Mouse (Mus musculus): ENCODE results near the gene Nudt16l1. TPM values are rescaled to one million over a fixed set of nuclear protein-coding genes. Genes with fewer than 3 reads are reported as not detected.

The Nudt16l1 gene
- polyA plus RNA-seq, 1 experiment from 2014 or later = 145 TPM

DNA sequence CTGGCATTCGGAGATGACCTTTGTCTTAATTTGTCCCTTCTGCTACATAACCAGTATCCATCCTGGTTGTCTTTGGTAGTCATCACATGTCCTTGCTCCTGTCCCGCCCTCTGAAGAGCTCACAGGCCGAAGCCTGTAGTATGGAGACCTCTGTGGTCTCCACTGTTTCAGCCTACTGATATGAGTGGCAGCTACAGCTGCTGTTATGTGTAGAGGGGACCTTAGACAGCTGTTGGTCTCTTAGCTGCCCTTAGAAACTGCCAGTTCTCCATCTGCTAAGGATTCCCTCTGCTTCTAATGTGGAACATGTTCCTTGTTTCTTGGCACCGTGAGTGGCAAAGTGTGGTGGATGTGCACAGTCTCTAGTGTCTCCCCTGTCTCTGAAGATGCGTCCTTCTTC, 14.6 kb upstream of the Nudt16l1 start:
- Histone ChIP-seq H3K36me3 (ENCODE audit: control insufficient read depth, insufficient read depth, low read length) (peaks cover 85% of the 10 kb centered on the region), H3K9ac (ENCODE audit: low read length) (no peak overlapping the region), H3K27me3 (replicated peaks; ENCODE audit: control insufficient read depth, insufficient read depth, low read length) (no peaks in the 10 kb centered on the region), H3K9me3 (ENCODE audit: control insufficient read depth, low read length) (no peaks in the 10 kb centered on the region), H3K27ac (ENCODE audit: low read depth) (no peak overlapping the region), H3K4me1 (replicated peaks; ENCODE audit: control insufficient read depth, insufficient read depth, low read length) (no peaks in the 10 kb centered on the region), H3K4me3 (ENCODE audit: low read depth, low read length) (no peak overlapping the region), H3K4me2 (ENCODE audit: low read length) (no peak overlapping the region)
- ATAC-seq (replicated peaks; ENCODE audit: low FRiP score, low TSS enrichment, low read depth) (no peak), DNase-seq (ENCODE audit: low spot score) (no peak)
- WGBS = 90% methylated on average over 5 of the region's 5 CpGs

DNA sequence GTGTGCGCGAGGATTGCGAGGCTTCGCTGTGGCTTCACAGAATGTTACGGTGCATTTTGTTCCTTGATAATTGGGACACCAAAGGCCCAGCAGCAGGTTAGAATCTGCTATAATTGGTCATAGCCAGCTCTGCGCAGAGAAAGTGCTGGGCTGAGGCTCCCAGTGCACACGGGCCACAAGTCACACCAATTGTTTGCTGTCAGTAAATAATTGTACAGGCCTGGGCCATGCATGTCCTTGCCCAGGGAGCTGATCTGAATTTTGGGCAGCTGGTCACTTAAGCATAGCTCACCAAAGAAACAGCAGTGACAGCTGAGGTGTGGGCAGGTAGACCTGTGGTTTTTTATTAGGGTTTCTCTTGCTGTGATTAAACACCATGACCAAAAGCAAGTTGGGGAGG, 10.6 kb upstream of the Nudt16l1 start:
- H3K4me1 ChIP-seq (replicated peaks; ENCODE audit: control insufficient read depth, insufficient read depth, low read length) = no peaks in the 10 kb centered on the region
- no peak overlapping the region for H3K4me2 ChIP-seq (ENCODE audit: low read length)
- H3K9me3 ChIP-seq (ENCODE audit: control insufficient read depth, low read length) = no peaks in the 10 kb centered on the region
- no peak overlapping the region for H3K9ac ChIP-seq (ENCODE audit: low read length)
- H3K36me3 ChIP-seq (ENCODE audit: control insufficient read depth, insufficient read depth, low read length) = peaks cover 95% of the 10 kb centered on the region
- no peak for DNase-seq (ENCODE audit: low spot score)
- H3K4me3 ChIP-seq (ENCODE audit: low read depth, low read length) = no peak overlapping the region
- 91% methylated on average over 7 of the region's 7 CpGs for WGBS
- no peaks in the 10 kb centered on the region for H3K27me3 ChIP-seq (replicated peaks; ENCODE audit: control insufficient read depth, insufficient read depth, low read length)
- no peak for ATAC-seq (replicated peaks; ENCODE audit: low FRiP score, low TSS enrichment, low read depth)
- H3K27ac ChIP-seq (ENCODE audit: low read depth) = no peak overlapping the region

GRCm38 (mm10) chr16:4928474-4928873, 10.1 kb upstream of the Nudt16l1 start:
- no peak for ATAC-seq (replicated peaks; ENCODE audit: low FRiP score, low TSS enrichment, low read depth)

GRCm38 (mm10) chr16:4932429-4932828, 6.1 kb upstream of the Nudt16l1 start:
- Histone ChIP-seq H3K9ac (ENCODE audit: low read length) (no peak overlapping the region), H3K4me1 (replicated peaks; ENCODE audit: control insufficient read depth, insufficient read depth, low read length) (no peaks in the 10 kb centered on the region), H3K36me3 (ENCODE audit: control insufficient read depth, insufficient read depth, low read length) (peaks cover 91% of the 10 kb centered on the region), H3K27me3 (replicated peaks; ENCODE audit: control insufficient read depth, insufficient read depth, low read length) (no peaks in the 10 kb centered on the region), H3K27ac (ENCODE audit: low read depth) (no peak overlapping the region), H3K4me3 (ENCODE audit: low read depth, low read length) (no peak overlapping the region), H3K4me2 (ENCODE audit: low read length) (no peak overlapping the region), H3K9me3 (ENCODE audit: control insufficient read depth, low read length) (no peaks in the 10 kb centered on the region)
- ATAC-seq (replicated peaks; ENCODE audit: low FRiP score, low TSS enrichment, low read depth) (no peak), DNase-seq (ENCODE audit: low spot score) (no peak)
- WGBS = 81% methylated on average over 3 of the region's 3 CpGs

More at GRCm38 (mm10) chr16:4928474-4928873, 10.1 kb upstream of the Nudt16l1 start:
- H3K27me3 ChIP-seq (replicated peaks; ENCODE audit: control insufficient read depth, insufficient read depth, low read length) = no peaks in the 10 kb centered on the region
- no peak for DNase-seq (ENCODE audit: low spot score)
- no peak overlapping the region for H3K9ac ChIP-seq (ENCODE audit: low read length)
- no peak overlapping the region for H3K27ac ChIP-seq (ENCODE audit: low read depth)
- H3K4me2 ChIP-seq (ENCODE audit: low read length) = no peak overlapping the region
- H3K9me3 ChIP-seq (ENCODE audit: control insufficient read depth, low read length) = no peaks in the 10 kb centered on the region
- H3K4me1 ChIP-seq (replicated peaks; ENCODE audit: control insufficient read depth, insufficient read depth, low read length) = no peaks in the 10 kb centered on the region
- peaks cover 95% of the 10 kb centered on the region for H3K36me3 ChIP-seq (ENCODE audit: control insufficient read depth, insufficient read depth, low read length)
- H3K4me3 ChIP-seq (ENCODE audit: low read depth, low read length) = no peak overlapping the region
- 77% methylated on average over 2 of the region's 2 CpGs for WGBS

GRCm38 (mm10) chr16:4935430-4935829, 3.1 kb upstream of the Nudt16l1 start:
- Histone ChIP-seq H3K4me2 (ENCODE audit: low read length) (no peak overlapping the region), H3K4me1 (replicated peaks; ENCODE audit: control insufficient read depth, insufficient read depth, low read length) (peaks cover 8% of the 10 kb centered on the region; the same call in 1 of the 2 replicates), H3K9me3 (ENCODE audit: control insufficient read depth, low read length) (no peaks in the 10 kb centered on the region), H3K4me3 (ENCODE audit: low read depth, low read length) (no peak overlapping the region), H3K27ac (ENCODE audit: low read depth) (no peak overlapping the region), H3K27me3 (replicated peaks; ENCODE audit: control insufficient read depth, insufficient read depth, low read length) (no peaks in the 10 kb centered on the region), H3K9ac (ENCODE audit: low read length) (no peak overlapping the region), H3K36me3 (ENCODE audit: control insufficient read depth, insufficient read depth, low read length) (peaks cover 69% of the 10 kb centered on the region)
- ATAC-seq (replicated peaks; ENCODE audit: low FRiP score, low TSS enrichment, low read depth) (no peak), DNase-seq (ENCODE audit: low spot score) (no peak)
- WGBS = 96% methylated on average over 31 of the region's 31 CpGs

- Histone ChIP-seq H3K27ac (ENCODE audit: low read depth) (no peak overlapping the region), H3K36me3 (ENCODE audit: control insufficient read depth, insufficient read depth, low read length) (peaks cover 69% of the 10 kb centered on the region), H3K9ac (ENCODE audit: low read length) (no peak overlapping the region), H3K9me3 (ENCODE audit: control insufficient read depth, low read length) (no peaks in the 10 kb centered on the region), H3K4me1 (replicated peaks; ENCODE audit: control insufficient read depth, insufficient read depth, low read length) (peaks cover 8% of the 10 kb centered on the region; the same call in 1 of the 2 replicates), H3K27me3 (replicated peaks; ENCODE audit: control insufficient read depth, insufficient read depth, low read length) (no peaks in the 10 kb centered on the region), H3K4me3 (ENCODE audit: low read depth, low read length) (no peak overlapping the region), H3K4me2 (ENCODE audit: low read length) (no peak overlapping the region)
- ATAC-seq (replicated peaks; ENCODE audit: low FRiP score, low TSS enrichment, low read depth) = no peak
- WGBS = 91% methylated on average over 10 of the region's 10 CpGs
- no peak for DNase-seq (ENCODE audit: low spot score)
Observed at GRCm38 (mm10) chr16:4935931-4936703, 2.4 kb upstream of the Nudt16l1 start.

DNA sequence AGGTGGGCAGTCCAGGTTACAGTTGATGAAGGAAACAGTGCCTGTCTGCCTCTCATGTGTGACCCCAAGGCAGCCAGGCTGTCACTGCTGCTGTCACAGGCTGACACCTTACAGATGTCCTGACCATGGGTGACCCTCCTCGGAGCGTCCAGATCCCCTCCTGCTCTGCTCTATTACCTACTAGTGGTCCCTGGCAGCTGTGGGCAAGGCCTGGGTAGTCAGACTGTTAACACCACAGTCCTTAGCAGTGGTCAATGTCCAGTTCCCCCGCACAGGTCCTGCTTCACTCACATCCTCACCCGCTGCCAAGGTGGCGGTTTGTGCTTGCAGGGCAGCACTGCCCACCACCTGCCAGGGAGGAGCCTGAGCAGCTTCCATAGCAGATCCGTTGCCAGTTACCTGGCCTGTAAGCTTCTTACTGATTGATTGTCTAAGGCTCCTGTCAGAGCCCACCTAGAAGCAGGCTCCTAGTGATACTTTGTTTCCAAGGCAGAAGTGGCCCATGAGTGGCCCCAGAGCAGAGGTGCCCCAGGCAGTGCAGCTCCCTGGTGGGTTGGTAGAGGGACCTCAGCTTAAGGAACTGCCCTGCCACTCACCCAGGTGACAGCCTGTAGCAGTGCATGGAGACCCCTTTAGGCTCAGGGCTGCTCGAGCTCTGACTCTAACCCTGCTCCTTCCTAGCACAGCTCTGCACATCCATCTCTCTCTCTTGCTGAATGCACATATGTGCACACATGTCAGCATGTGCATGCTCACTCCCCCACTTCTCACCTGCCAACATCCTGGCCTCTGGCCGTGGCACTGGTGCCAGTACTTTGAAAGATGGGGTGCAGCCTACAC, 990 bp upstream of the Nudt16l1 start:
- Histone ChIP-seq H3K27ac (ENCODE audit: low read depth) (no peak overlapping the region), H3K4me1 (replicated peaks; ENCODE audit: control insufficient read depth, insufficient read depth, low read length) (peaks cover 8% of the 10 kb centered on the region; the same call in 1 of the 2 replicates), H3K9ac (ENCODE audit: low read length) (no peak overlapping the region), H3K9me3 (ENCODE audit: control insufficient read depth, low read length) (no peaks in the 10 kb centered on the region), H3K36me3 (ENCODE audit: control insufficient read depth, insufficient read depth, low read length) (peaks cover 69% of the 10 kb centered on the region), H3K4me3 (ENCODE audit: low read depth, low read length) (no peak overlapping the region), H3K4me2 (ENCODE audit: low read length) (no peak overlapping the region), H3K27me3 (replicated peaks; ENCODE audit: control insufficient read depth, insufficient read depth, low read length) (no peaks in the 10 kb centered on the region)
- ATAC-seq (replicated peaks; ENCODE audit: low FRiP score, low TSS enrichment, low read depth) (no peak), DNase-seq (ENCODE audit: low spot score) (no peak)
- WGBS = 89% methylated on average over 8 of the region's 8 CpGs

GRCm38 (mm10) chr16:4938989-4939388, 428 bp downstream of the Nudt16l1 start:
- peak overlapping the region; percentile 72 for H3K4me3 ChIP-seq (ENCODE audit: low read depth, low read length)
- H3K27me3 ChIP-seq (replicated peaks; ENCODE audit: control insufficient read depth, insufficient read depth, low read length) = no peaks in the 10 kb centered on the region
- peak; percentile 94 for DNase-seq (ENCODE audit: low spot score)
- H3K9me3 ChIP-seq (ENCODE audit: control insufficient read depth, low read length) = no peaks in the 10 kb centered on the region
- peaks cover 69% of the 10 kb centered on the region for H3K36me3 ChIP-seq (ENCODE audit: control insufficient read depth, insufficient read depth, low read length)
- peak overlapping the region; percentile 90 for H3K9ac ChIP-seq (ENCODE audit: low read length)
- peak; percentile 93 for ATAC-seq (replicated peaks; ENCODE audit: low FRiP score, low TSS enrichment, low read depth)
- 1% methylated on average over 28 of the region's 28 CpGs for WGBS
- H3K27ac ChIP-seq (ENCODE audit: low read depth) = peak overlapping the region; percentile 83
- H3K4me1 ChIP-seq (replicated peaks; ENCODE audit: control insufficient read depth, insufficient read depth, low read length) = peaks cover 8% of the 10 kb centered on the region; the same call in 1 of the 2 replicates
- H3K4me2 ChIP-seq (ENCODE audit: low read length) = peak overlapping the region; percentile 73
